Mouse (Mus musculus) urinary bladder, postnatal 4 days (tissue): ENCODE data around the gene Sgsm3.

ENCODE experiments used
- DNase-seq, 2 experiments: peaks; one replicate each; pipeline ENCODE4 v3.0.0; 2021 to 2022; ENCODE audit warnings: low spot score in 2 of 2

Sgsm3 gene

DNA sequence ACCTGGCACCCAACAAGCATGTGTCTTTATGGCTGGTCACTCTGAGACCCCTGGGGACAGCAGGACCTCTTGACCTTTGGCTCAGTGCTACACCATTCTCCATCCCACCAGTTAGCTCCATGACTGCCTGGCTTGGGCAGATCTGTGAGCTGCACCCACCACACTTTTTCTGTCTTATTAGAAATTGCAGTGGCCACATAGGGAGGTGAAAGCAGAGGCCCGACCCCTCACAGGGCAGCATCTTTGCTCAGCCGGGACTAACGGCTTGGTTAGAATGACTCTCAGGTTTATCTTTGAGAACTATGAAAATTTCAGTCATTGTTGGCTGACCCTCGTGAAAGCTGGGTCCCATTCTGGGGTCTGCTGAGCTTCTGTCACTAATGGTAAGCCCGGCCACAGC is 49.3 kb downstream of the Sgsm3 start:
- no peak for DNase-seq

DNA sequence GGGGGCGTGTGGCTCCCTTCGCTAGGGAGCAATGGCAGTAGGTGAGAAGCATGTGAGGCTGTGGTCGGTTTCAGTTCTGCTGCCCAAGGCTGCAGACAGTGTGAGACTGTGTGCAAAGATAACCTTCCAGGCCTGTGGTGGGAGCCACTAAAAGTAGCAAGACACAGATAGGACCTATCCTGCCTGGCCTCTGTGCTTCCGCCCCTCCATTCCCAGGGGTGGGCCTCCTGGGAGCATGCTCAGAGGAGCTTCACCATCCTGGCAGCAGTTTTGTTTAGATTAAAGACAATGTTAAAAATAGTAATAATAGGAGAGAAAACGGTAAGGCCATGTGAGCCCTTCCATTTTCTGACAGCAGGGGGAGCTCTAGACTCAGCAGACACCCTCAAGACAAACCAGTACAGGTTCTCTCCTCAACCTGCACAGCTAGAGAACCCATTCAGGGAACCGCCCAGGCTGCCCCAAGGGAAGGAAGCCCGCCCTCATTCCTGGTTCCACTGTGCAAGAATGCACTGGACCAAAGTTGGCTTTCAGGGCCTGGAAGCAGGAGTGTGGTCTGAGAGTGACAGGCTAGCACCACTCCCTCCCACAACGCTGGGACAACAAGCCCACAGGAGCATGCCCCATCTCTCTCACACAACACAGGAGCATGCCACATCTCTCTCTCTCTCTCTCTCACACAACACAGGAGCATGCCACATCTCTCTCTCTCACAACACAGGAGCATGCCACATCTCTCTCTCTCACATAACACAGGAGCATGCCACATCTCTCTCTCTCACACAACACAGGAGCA is 50.0 kb downstream of the Sgsm3 start:
- DNase-seq = peak; percentile 73 to 81

DNA sequence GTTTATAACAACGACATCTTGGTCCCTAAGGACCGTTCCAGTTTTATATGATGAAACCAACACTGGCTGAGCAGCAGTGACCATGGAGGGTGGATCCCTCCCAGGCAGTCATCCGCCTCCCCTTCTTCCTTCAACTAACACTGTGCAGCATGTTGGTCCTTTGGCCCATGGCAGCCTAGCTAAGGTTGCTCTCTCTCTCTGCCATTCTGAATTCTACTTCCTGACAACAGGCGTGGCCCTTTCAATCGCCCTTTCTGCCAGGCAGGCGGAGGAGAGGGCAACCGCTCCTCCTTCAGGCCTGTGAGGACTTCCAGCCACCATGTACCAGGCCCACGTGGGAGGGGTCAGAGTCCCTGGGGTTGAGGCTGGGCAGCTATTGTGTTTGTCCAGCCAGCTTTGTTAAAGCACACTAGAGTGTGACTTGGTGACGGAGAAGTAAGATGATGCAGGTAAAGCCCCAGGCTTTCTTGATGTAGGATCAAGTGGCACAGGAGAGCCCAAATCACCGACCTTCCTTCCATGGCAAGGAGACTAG is 53.4 kb downstream of the Sgsm3 start:
- no peak for DNase-seq

DNA sequence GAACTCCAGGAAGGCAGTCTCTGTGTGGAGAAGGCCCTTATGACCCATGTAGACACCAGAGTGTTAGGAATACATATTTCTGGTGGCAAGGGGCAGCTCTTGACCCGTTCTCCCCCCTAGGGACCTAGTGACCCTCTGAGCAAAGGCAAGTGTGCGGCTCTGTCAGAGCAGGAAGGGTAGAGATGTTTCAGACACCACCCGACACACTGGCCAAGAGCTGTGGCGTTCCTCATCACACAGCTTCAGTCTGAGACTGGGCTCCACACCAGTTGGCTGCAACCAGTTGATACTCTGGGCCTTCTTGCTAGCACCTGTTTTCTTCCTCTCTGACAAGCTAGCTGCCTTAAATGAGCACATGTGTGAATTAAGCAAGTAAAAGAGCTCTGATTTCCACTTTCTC is 54.0 kb downstream of the Sgsm3 start:
- DNase-seq = no peak

DNA sequence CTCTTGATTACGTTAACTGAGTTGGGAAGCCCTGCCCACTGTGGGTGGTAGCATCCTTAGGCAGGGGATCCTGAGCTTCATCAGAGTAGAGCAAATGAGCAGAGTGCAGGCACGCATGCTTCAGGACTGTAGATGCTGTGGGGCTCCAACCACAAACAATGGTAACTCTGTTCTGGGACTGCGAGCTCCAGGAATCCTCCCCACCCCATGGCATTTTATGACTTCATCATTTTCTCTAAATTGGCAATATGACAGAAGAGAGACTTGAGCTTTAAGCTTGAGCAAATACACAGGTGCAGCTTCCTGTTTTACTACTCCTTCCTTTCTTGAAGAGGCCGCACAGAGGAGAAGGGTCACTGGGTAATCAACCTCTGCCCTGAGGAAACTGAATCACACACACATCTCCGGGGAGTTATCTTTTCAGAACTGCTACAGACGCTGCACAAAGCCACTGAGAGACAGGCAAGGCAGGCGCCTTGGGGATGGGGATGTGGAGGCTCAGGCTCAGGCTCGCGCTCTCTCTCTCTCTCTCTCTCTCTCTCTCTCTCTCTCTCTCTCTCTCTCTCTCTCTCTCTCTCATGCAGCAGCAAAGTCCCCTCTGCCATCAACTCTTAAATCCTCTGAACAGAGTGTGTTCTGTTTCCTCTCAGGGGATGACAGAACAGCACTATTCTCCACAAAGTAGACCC is 55.5 kb downstream of the Sgsm3 start:
- no peak for DNase-seq

DNA sequence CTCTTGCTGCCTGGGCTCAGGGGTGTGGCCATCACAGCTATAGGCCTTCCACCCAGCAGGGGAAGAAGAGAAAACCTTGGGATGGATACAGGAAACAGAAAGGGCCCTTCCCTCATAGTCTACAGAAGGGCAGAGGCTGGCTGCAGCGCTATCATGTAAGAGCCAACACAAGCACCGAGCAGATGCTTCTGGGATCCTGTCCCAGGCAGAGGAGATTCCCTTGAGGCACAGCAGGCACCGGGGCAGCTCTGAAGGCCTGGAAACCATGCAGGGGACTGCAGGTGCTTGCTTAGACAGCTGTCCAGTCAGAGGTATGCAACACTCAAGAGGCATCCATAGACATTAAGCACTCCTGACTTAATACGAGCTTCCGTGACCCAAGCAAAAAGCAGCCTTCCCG is 56.6 kb downstream of the Sgsm3 start:
- no peak for DNase-seq

DNA sequence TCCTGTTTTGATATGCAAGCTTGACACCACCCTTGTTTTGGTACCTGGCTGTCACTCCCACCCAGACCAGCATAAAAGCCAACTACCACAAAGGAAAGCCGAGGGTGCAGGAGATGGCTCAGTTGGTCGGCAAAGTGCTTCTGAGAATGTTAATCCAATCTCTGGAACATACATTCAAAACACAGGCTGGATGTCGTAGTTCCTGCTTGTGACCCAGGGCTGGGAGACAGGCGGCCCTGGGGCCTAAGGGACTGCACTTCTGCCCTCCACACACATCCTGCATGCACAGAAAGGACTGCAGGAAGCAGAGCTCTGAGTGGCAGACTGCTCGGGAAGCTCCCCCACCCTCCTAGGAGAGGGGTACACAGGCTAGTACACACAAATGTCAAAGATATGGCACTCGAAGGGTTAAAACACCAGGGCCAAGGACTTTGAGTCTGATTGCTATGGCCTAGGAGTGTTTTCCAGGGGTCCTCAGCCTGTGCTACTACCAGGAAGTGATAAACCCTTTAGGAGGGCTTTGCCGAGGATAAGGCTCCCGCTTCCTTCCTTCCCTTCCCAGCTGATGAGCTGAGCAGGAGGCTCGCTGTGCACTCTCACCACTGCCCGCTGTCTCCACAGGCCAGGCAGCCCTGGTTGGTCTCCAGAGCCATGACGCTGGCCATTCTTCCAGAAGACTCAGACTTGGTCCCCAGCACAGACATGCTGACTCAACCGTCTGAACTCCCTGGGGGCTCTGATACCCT is 58.0 kb downstream of the Sgsm3 start:
- DNase-seq = no peak

DNA sequence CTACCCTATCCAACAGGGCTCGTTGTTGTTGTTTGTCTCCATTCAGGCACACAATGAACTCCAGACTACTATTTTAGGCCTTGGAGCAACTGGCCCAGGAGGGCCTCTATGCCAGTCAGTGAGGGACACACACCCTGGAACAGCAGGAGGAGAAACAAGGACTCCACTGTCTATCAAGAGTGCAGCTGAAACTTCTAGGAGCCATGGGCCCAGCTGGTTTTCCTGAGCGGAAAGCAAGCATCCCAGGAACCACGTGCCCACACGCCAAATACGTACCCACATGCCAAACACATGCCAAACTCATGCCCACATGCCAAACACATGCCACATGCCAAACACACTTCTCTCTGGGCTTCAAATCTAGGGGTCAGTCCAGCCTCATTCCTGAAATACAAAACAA is 60.9 kb downstream of the Sgsm3 start:
- DNase-seq = no peak

DNA sequence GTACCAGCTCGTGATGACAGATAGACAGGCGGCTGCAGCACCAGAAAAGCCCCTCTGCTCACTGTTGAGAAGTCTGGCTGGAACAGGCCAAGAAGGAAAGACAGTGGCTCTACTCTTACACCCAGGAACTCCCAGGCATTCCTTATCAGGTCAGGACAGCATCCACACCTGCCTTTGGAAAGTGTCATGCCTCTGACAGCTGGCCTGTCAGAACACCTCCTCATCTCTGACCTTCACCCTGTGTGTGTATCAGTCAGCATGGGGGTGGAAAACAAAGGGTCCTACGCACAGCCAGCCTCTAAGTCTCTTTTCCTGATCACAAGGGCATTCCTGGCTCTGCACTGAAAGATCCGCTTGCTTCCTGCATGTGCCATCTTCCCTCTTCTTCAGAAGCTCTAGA is 64.2 kb downstream of the Sgsm3 start:
- DNase-seq = no peak

DNA sequence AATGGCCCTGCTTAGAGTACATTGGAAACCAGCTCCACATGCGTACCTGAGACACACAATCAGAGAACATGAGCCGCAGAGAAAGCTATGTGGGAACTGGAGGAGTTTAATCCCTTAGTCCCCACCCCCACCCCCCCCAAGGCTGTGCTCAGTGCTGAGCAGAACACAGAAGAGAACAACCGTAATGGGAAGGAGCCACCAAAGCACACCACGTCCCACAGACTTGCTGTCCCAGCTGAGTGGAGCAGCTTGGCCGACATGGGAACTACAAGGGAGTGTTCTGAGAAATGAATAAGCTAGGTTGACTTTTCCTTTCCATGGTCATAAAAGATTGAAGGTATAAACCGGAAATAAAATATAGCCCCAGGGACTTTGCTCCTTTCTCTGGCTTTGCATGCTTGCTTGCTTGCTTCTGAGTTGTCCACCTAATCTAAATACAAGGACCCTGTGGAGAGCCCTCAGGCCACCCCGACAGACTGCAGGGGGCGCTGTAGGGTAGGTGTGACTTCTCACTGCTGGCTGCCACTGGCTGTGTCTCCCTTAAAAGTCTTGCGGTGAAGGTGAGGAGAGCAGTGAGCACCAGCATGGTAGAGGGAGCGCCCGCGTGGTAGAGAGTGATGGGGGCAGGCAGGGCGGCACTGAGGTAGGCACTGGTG is 64.8 kb downstream of the Sgsm3 start:
- no peak for DNase-seq

DNA sequence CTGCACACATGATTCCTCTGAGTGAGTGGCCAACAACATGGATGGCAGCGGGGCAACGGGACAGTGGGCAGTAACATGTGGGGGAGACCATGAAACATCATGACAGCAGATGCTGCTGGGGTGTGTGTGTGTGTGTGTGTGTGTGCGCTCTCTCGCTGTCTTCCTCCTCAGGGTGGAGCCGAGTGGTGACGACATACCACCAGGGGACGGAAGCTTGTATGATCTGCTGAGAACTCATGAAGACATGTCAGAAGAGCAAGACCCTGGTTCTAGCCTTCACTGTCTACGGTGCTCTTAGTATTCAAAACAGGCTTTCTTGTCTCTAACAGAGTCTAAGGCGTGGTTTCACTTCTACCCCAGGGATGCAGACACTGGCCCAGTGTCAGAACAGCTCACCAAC is 66.9 kb downstream of the Sgsm3 start:
- DNase-seq = no peak

DNA sequence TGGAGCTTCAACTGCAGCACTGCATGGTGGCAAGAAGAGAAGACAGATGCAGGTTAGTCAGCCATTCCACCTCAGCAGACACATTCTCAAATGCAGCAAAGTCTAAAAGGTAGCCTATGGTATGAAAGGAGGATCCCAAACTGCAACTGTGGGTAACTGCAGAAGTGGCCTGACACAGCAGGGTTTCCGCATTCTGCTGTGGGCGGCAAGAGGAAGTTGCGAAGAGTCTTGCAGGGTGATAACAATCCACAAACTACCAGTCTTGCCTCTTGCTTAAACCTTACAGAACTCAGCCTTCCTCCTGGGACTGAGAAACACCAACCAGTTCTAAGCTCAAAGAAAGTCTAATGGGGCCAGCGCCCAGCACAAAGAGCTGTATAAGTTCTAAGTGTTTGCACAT is 67.8 kb downstream of the Sgsm3 start:
- no peak for DNase-seq

DNA sequence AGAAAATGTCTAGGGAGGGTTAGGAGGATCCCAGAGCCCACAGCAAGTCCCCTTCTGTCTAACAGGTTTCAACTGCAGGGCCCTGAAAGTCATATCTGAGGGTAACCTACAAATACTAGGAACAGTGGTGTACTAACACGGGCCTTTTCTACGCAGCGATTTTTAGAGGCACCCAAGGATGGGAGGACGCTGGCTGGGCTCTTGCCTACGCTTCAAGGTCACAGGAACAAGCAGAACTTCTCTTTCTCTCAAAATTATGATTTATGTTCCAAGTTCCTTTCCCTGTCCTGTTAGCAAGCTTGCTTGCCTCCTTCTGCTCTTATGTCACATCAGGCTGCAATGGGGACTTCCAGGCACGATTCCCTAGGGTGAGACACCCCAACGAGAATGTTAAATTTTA is 68.5 kb downstream of the Sgsm3 start:
- DNase-seq = no peak

DNA sequence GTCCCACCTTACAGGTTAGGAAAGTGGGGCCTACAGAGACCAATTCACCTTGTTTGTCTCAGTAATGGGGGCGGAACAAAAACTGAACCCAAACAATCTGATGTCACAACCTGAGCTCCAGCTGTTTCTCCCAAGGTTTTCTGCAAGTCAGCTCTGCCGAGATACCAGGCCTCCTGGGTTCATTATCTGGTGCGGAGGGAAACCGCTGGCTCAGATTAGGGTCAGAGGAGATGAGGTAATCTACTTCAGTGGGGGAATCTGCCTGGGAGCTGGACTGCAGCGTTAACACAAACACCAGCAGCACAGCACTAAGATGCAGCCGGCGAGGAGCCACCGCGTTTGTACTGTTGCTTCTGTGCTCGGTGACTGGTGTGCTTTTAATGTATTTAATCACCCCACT is 69.9 kb downstream of the Sgsm3 start:
- no peak for DNase-seq

DNA sequence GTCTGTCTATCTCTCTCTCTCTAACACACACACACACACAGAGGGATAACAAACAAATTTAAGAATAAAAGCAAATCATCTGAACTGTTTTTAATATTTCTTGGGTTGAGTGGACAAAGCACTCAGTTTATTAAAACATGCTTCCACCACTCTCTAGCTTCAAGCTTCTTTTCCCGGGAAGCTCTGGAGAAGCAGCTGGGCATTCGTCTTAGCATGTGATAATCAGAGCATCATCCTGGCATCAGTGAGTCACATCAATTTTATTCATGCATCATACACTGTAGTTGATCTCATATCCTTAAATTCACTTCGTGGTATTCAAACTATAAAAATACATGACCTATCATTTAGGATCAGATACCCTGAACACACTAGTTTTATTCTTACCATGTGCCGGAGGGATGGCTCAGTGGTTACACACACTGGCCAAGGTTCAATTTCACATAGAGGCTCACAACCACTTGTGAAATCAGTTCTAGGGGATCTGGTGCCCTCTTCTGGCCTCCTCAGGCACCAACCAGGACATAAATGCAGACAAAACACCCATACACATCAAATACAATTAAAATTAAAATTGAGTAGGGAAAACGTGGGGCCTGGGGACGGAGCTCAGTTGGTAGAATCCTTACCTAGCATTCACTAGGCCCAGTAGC is 72.0 kb downstream of the Sgsm3 start:
- DNase-seq = no peak

DNA sequence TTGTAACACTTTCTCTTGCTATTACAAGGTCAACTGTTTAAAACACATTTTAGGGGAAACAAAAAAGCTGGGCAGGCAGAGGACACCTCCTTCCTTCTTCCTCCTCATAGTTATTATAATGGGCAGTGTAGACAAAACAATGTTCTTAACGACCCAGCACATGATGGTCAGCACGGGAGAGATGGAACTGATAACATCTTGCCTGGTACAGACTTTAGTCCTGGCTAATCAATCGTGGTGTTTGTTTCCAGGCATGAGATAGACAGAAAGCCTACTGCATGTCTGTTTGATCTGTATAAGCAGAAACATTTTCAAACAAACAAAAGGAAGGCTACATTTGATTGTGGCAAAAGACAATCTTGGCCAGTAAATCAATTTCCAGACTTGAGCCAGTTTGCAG is 72.9 kb downstream of the Sgsm3 start:
- no peak for DNase-seq

DNA sequence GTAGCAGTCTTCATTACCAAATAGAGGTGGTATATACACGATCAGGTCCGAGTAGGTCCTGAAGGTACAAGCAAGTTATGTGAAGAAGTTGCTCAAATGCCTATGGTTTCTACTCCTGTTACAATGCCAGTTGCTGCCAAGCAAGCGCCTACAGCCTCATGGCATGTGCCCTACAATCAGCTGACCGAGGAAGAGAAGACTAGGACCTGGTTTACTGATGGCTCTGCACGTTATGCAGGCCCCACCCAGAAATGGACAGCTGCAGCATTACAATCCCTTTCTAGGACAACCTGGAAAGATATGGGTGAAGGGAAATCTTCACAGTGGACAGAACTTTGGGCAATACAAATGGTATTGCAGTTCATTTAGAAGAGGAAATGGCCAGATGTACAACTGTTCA is 74.9 kb downstream of the Sgsm3 start:
- no peak for DNase-seq

DNA sequence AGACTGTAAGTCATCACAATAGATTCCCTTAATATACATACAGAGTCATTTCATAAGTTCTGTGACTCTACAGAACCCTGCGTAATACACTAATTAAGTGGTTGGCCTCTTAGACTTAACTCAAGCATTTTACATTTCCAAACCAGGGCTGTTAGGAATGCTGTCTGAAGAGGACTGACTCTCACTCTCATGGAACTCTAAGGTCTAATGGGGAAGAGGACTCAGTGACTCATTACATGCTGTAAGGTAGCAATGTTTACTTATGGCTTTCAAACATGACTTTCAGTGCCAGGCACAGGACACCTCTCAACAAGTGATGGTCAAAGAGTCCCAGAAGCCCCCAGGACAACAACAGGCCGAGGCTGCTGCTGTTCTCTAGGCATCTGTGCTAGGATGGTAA is 77.9 kb downstream of the Sgsm3 start:
- no peak for DNase-seq

DNA sequence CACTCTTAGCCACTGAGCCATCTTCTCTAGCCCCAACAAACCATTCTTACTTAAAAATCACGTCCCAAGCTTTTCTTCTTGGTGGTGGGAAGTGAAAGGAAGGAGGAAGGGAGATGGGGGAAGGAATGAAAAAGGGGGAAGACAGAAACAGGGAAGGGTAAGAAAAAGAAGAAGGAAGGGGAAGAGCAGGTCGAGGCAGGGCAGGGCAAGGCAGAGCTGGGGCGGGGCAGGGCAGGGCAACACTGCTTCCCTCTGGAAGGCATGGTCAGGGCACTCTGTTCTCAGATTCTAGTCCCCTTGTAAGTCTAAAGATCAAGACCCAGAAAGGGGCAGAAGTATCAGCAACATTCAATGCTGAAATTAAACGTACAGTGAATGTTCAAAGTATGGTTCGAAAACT is 80.2 kb downstream of the Sgsm3 start:
- no peak for DNase-seq

DNA sequence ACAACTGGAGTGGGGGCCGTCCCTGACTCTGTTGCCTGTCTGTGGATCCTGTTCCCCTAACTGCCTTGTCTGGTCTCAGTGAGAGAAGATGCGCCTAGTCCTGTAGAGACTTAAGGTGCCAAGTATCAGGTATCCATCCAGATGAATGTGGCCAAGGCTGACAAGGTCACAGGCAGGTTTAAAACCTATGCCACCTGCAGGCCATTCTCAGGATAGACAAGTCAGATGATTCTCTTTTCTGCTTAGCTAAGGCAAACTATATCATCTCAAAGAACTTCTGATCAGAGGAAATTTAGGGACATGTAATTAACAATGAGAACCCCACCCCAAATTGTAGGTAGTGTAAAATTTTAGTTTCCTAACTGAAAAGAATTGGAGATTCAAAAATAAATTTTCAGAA is 83.4 kb downstream of the Sgsm3 start:
- DNase-seq = no peak
